Mouse (Mus musculus): ENCODE measurements at regions not wholly inside any gene's neighbourhood (a gene's known extent, or its start where the extent isn't known, plus 50 kb on each side); places are given as distances from the start of the nearest gene placed in this dataset.

- H3K36me3 ChIP-seq = no peaks in the 10 kb centered on the region
- no peak overlapping the region for H3K27ac ChIP-seq (ENCODE audit: poor library complexity, severe bottlenecking)
- no peak; the same call in 1 of the 2 replicates for ATAC-seq (ENCODE audit: insufficient number of reproducible peaks, low FRiP score)
- no peak overlapping the region for H3K4me3 ChIP-seq
- no peaks in the 10 kb centered on the region for H3K4me1 ChIP-seq (replicated peaks)
- H3K9ac ChIP-seq = no peak overlapping the region
- H3K27me3 ChIP-seq (replicated peaks) = no peaks in the 10 kb centered on the region
- WGBS = 74% methylated on average over 15 of the region's 15 CpGs
- no peaks in the 10 kb centered on the region for H3K9me3 ChIP-seq (replicated peaks)
- H3K4me2 ChIP-seq = no peak overlapping the region
Observed at GRCm38 (mm10) chr13:69867296-69868065, 65.3 kb downstream of the Med10 start.

- Histone ChIP-seq H3K27ac (ENCODE audit: poor library complexity, severe bottlenecking) (no peak overlapping the region), H3K27me3 (replicated peaks) (no peaks in the 10 kb centered on the region), H3K9ac (no peak overlapping the region), H3K4me3 (no peak overlapping the region), H3K36me3 (no peaks in the 10 kb centered on the region), H3K4me2 (no peak overlapping the region), H3K9me3 (replicated peaks) (no peaks in the 10 kb centered on the region), H3K4me1 (replicated peaks) (no peaks in the 10 kb centered on the region)
- no peak for ATAC-seq (ENCODE audit: insufficient number of reproducible peaks, low FRiP score)
- WGBS = 21% methylated on average over 5 of the region's 5 CpGs
Observed at GRCm38 (mm10) chr13:69896536-69896935, 94.3 kb downstream of the Med10 start.

- no peaks in the 10 kb centered on the region for H3K4me1 ChIP-seq (replicated peaks)
- no peaks in the 10 kb centered on the region for H3K9me3 ChIP-seq (replicated peaks)
- H3K9ac ChIP-seq = no peak overlapping the region
- H3K27ac ChIP-seq (ENCODE audit: poor library complexity, severe bottlenecking) = no peak overlapping the region
- no peak overlapping the region for H3K4me2 ChIP-seq
- no peaks in the 10 kb centered on the region for H3K36me3 ChIP-seq
- no peak for ATAC-seq (ENCODE audit: insufficient number of reproducible peaks, low FRiP score)
- no peaks in the 10 kb centered on the region for H3K27me3 ChIP-seq (replicated peaks)
- no peak overlapping the region for H3K4me3 ChIP-seq
Observed at GRCm38 (mm10) chr13:69901139-69901538, 98.9 kb downstream of the Med10 start.

GRCm38 (mm10) chr13:69906802-69907537 is 104.8 kb downstream of the Med10 start:
- Histone ChIP-seq H3K9ac (no peak overlapping the region), H3K36me3 (no peaks in the 10 kb centered on the region), H3K9me3 (replicated peaks) (no peaks in the 10 kb centered on the region), H3K27ac (ENCODE audit: poor library complexity, severe bottlenecking) (no peak overlapping the region), H3K27me3 (replicated peaks) (no peaks in the 10 kb centered on the region), H3K4me2 (no peak overlapping the region), H3K4me1 (replicated peaks) (no peaks in the 10 kb centered on the region), H3K4me3 (no peak overlapping the region)
- no peak for ATAC-seq (ENCODE audit: insufficient number of reproducible peaks, low FRiP score)
- 66% methylated on average over 15 of the region's 15 CpGs for WGBS

GRCm38 (mm10) chr13:69915796-69916195 is 113.6 kb downstream of the Med10 start:
- 58% methylated on average over 3 of the region's 3 CpGs for WGBS
- no peaks in the 10 kb centered on the region for H3K36me3 ChIP-seq
- no peak overlapping the region for H3K9ac ChIP-seq
- H3K4me1 ChIP-seq (replicated peaks) = no peaks in the 10 kb centered on the region
- no peaks in the 10 kb centered on the region for H3K27me3 ChIP-seq (replicated peaks)
- H3K4me2 ChIP-seq = no peak overlapping the region
- H3K27ac ChIP-seq (ENCODE audit: poor library complexity, severe bottlenecking) = no peak overlapping the region
- no peaks in the 10 kb centered on the region for H3K9me3 ChIP-seq (replicated peaks)
- no peak overlapping the region for H3K4me3 ChIP-seq
- ATAC-seq (ENCODE audit: insufficient number of reproducible peaks, low FRiP score) = no peak

- WGBS = 75% methylated on average over 9 of the region's 9 CpGs
- no peak overlapping the region for H3K9ac ChIP-seq
- H3K27ac ChIP-seq (ENCODE audit: poor library complexity, severe bottlenecking) = no peak overlapping the region
- no peaks in the 10 kb centered on the region for H3K9me3 ChIP-seq (replicated peaks)
- ATAC-seq (ENCODE audit: insufficient number of reproducible peaks, low FRiP score) = no peak
- no peak overlapping the region for H3K4me2 ChIP-seq
- no peak overlapping the region for H3K4me3 ChIP-seq
- H3K4me1 ChIP-seq (replicated peaks) = no peaks in the 10 kb centered on the region
- no peaks in the 10 kb centered on the region for H3K27me3 ChIP-seq (replicated peaks)
- no peaks in the 10 kb centered on the region for H3K36me3 ChIP-seq
Observed at GRCm38 (mm10) chr13:69932695-69933550, 130.7 kb downstream of the Med10 start.

- 71% methylated on average over 6 of the region's 6 CpGs for WGBS
- no peak for ATAC-seq (ENCODE audit: insufficient number of reproducible peaks, low FRiP score)
- Histone ChIP-seq H3K4me3 (no peak overlapping the region), H3K9ac (no peak overlapping the region), H3K36me3 (no peaks in the 10 kb centered on the region), H3K4me1 (replicated peaks) (no peaks in the 10 kb centered on the region), H3K27me3 (replicated peaks) (no peaks in the 10 kb centered on the region), H3K9me3 (replicated peaks) (no peaks in the 10 kb centered on the region), H3K4me2 (no peak overlapping the region), H3K27ac (ENCODE audit: poor library complexity, severe bottlenecking) (no peak overlapping the region)
Observed at GRCm38 (mm10) chr13:69933551-69933845, 131.3 kb downstream of the Med10 start.

GRCm38 (mm10) chr13:69939791-69940190 is 137.6 kb downstream of the Med10 start:
- 83% methylated on average over 4 of the region's 4 CpGs for WGBS
- Histone ChIP-seq H3K9ac (no peak overlapping the region), H3K4me2 (no peak overlapping the region), H3K36me3 (no peaks in the 10 kb centered on the region), H3K4me3 (no peak overlapping the region), H3K9me3 (replicated peaks) (no peaks in the 10 kb centered on the region), H3K4me1 (replicated peaks) (no peaks in the 10 kb centered on the region), H3K27ac (ENCODE audit: poor library complexity, severe bottlenecking) (no peak overlapping the region), H3K27me3 (replicated peaks) (no peaks in the 10 kb centered on the region)
- no peak for ATAC-seq (ENCODE audit: insufficient number of reproducible peaks, low FRiP score)

- Histone ChIP-seq H3K4me2 (no peak overlapping the region), H3K27me3 (replicated peaks) (no peaks in the 10 kb centered on the region), H3K9ac (no peak overlapping the region), H3K9me3 (replicated peaks) (no peaks in the 10 kb centered on the region; the same call in 1 of the 2 replicates), H3K4me1 (replicated peaks) (0 out of 2 replicates have a peak, but pooled peaks cover 3% of the 10 kb centered on the region), H3K27ac (ENCODE audit: poor library complexity, severe bottlenecking) (no peak overlapping the region), H3K36me3 (no peaks in the 10 kb centered on the region), H3K4me3 (no peak overlapping the region)
- ATAC-seq (ENCODE audit: insufficient number of reproducible peaks, low FRiP score) = no peak
- 27% methylated on average over 1 of the region's 1 CpGs for WGBS
Observed at GRCm38 (mm10) chr13:69944651-69945050, 142.5 kb downstream of the Med10 start.

- H3K9ac ChIP-seq = no peak overlapping the region
- H3K36me3 ChIP-seq = no peaks in the 10 kb centered on the region
- no peak overlapping the region for H3K4me2 ChIP-seq
- H3K27ac ChIP-seq (ENCODE audit: poor library complexity, severe bottlenecking) = no peak overlapping the region
- ATAC-seq (ENCODE audit: insufficient number of reproducible peaks, low FRiP score) = 0 out of 2 replicates have a peak, but pooled peaks have one; percentile 53
- 22% methylated on average over 7 of the region's 7 CpGs for WGBS
- H3K27me3 ChIP-seq (replicated peaks) = no peaks in the 10 kb centered on the region
- H3K4me3 ChIP-seq = no peak overlapping the region
- H3K4me1 ChIP-seq (replicated peaks) = 0 out of 2 replicates have a peak, but pooled peaks cover 3% of the 10 kb centered on the region
- H3K9me3 ChIP-seq (replicated peaks) = peaks cover 4% of the 10 kb centered on the region; the same call in 1 of the 2 replicates
Observed at GRCm38 (mm10) chr13:69946615-69947014, 144.4 kb downstream of the Med10 start.

GRCm38 (mm10) chr13:69952061-69952460 is 149.9 kb downstream of the Med10 start:
- Histone ChIP-seq H3K4me3 (no peak overlapping the region), H3K27ac (ENCODE audit: poor library complexity, severe bottlenecking) (no peak overlapping the region), H3K4me1 (replicated peaks) (no peaks in the 10 kb centered on the region), H3K9me3 (replicated peaks) (peaks cover 4% of the 10 kb centered on the region; the same call in 1 of the 2 replicates), H3K9ac (no peak overlapping the region), H3K27me3 (replicated peaks) (no peaks in the 10 kb centered on the region), H3K4me2 (no peak overlapping the region), H3K36me3 (no peaks in the 10 kb centered on the region)
- no peak for ATAC-seq (ENCODE audit: insufficient number of reproducible peaks, low FRiP score)
- WGBS = 72% methylated on average over 4 of the region's 4 CpGs
